Mouse (Mus musculus) liver (tissue): ENCODE data around the gene Tmem50b.

ENCODE experiments used
- DNase-seq: peaks from one replicate; pipeline ENCODE4 v3.0.0-alpha.2; 2020; ENCODE audit warnings: mixed read lengths

Tmem50b gene

DNA sequence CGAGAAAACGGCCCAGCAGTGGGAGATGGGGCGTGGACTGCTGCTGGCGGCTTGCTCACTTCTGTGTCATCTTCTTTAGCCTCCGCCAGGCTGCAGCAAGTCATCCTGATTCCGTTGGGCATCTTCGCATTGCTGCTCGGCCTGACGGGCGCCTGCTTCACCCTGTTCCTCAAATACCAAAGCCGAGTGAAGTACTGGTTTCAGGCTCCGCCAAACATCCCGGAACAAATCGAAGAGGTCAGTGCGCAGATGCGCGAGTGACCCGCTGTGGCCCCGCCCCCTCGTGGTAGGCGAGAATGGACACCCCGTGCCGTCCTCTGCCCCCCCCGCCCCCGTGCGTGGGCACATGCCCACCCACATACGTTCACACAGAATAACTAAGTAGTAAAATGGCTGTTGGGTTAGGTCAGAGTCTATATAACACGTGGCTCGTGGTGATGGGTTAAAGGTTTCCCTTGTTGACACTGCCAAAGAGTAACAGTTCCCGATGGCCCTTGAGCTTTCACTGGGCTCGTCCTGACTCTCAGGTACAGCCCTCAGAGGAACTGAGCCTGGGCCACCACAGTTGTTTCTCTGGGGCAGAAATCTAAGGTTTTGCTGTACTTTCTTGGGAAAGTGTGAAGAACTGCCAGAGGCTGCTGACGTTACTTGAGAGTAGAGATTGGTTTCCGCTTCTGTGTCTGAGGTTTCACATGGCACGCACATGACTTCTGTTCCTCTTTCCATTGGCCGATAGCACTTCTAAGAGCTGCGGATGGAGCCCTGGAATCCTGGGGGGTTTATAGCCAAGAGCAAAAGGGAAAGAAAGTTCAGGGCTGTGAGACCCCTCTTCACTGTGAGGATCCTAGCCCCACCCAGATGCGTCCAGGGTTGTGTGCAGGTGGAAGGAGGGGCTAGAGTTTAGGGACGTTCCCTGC lies 35.8 kb downstream of the Tmem50b start:
- no peak for DNase-seq

DNA sequence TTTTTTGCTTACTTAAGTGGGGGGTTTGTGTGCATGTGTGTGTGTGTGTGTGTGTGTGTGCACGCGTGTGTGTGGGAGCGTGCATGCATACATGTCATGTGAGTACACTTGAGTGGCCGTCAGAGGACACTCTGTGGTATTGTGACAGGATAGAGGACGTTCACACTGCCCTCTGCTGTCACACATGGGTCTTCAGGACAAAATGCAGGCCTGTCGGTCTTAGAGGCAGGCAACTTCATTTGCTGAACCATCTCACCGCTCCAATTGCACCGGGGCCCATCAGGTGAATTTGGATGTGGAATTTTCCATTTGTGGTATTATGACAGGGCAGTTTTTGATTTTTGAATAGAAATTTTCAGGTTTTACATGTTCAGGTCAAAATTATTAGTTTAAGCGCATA lies 36.5 kb downstream of the Tmem50b start:
- DNase-seq = peak; percentile 54

DNA sequence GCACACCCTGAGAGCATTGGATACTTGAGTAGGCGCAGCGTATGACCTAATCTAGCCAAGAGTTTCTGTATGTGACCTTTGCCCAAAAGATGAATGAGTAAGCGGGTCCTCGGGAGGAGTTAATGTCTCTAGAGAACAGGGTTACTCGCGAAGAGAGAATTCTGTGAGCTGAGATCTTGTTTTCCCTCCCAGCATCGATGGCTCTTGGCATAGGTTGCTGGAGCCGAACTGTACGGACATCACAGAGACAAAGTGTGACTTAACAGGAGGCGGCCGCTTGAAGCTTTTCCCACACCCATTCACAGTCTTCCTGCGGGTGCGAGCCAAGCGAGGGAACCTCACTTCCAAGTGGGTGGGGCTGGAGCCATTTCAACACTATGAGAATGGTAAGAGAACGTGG lies 39.9 kb downstream of the Tmem50b start:
- no peak for DNase-seq

DNA sequence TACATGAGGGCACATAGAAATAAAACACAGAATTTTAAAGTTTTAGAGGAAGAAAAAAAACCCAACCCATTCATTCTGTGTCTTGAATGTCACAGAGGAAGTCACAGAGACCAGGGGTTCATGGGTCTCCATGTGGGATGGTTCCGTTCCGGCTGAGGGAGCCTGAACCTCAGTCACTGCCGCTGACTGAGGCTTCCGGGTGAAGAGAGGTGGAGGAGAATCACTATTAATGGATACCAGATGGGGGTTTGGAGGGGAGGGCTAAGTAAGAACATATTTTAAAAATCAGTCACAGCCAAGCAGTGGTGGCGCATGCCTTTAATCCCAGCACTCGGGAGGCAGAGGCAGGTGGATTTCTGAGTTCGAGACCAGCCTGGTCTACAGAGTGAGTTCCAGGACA lies 40.4 kb downstream of the Tmem50b start:
- DNase-seq = no peak

GRCm38 (mm10) chr16:91556659-91557058 lies 40.9 kb downstream of the Tmem50b start:
- DNase-seq = no peak

GRCm38 (mm10) chr16:91555017-91555605 lies 42.5 kb downstream of the Tmem50b start:
- DNase-seq = no peak

DNA sequence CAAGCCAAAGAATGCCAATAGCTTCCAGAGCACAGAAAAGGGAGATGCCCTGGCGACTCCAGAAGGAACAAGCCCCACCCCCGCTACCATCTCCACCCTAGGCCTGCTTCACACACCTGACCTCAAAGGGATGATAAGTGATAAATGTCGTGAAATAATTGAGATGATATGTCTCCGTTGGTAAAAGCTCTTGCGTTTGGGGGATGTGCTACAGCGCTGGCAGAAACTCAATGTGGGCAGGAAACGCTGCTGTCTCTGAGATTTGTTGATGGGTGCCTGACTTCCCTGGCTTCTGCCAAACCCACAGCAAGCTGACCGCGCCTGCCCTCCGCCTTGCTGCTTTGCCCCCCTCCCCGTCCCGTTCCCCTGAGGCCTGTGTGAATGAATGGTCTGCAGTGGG lies 44.0 kb downstream of the Tmem50b start:
- no peak for DNase-seq

GRCm38 (mm10) chr16:91552072-91552471 lies 45.5 kb downstream of the Tmem50b start:
- DNase-seq = no peak

DNA sequence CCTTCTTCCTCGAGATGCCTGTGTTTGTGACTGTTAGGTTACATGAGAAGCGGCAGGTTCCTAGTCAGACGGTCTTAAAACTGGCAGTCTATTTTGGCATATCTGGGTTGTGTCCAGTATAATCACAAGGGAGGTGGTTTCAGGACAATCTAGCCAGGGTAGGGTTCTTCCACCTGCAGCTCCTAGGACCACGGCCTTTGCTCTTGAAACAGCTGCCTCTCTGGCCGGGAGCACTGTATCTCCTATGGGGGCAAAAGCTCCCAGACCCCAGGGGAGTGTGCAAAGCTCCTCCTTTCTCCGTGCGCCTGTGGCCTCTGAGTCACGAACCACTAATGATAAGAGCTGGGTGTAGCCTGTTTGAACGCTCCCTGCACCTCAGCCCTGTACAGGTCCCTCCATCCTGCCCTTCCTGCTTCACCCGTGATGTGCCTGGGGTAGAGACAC lies 46.5 kb downstream of the Tmem50b start:
- DNase-seq = peak; percentile 77

- DNase-seq = no peak
Measured at GRCm38 (mm10) chr16:91549616-91550015, 48.0 kb downstream of the Tmem50b start.

DNA sequence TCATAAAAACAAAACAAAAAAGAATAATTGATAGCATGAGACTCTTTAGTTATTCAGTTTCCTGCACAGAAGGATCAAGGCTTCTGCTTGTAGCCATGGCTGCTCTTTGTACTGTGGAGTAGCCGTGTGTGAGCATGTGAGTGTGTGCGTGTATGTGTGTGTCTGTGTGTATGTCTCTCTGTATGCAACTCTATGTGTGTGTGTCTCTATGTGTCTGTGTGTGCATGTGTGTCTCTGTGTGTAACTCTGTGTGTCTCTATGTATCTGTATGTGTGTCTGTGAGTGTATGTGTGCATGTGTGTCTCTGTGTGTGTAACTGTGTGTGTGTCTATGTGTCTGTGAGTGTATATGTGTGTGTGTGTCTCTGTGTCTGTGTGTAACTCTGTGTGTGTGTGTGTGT lies 48.6 kb downstream of the Tmem50b start:
- DNase-seq = no peak

GRCm38 (mm10) chr16:91548586-91548985 lies 49.0 kb downstream of the Tmem50b start:
- DNase-seq = no peak

- no peak for DNase-seq
Measured at GRCm38 (mm10) chr16:91547974-91548373, 49.6 kb downstream of the Tmem50b start.

- peak; percentile 90 for DNase-seq
Measured at GRCm38 (mm10) chr16:91546836-91547741, 50.5 kb downstream of the Tmem50b start, which contains the start of gene Ifngr2. Ifngr2 (plus strand) TSS chr16:91547072.

DNA sequence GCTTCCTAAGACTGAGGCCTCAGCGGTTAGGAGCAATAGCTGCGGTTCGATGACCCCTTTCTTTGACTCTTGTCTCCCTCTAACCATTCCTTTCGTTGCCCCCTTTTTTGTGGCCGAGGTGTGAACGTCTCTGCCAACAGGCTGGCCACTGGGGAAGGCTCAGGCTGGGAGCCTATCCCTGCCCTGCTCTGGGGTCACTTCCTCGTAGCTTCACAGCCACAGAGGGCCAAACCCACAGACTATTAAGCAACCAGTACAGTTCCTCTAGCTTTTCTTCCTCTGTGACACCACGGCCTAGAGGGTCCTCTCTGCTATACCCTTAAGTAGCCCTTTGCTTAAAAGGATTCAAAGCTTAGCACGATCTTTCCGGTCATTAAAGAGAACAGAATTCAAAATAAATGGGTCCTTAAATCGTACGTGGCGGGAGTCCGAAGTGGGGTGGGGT lies 51.2 kb downstream of the Tmem50b start:
- peak; percentile 52 for DNase-seq

- peak; percentile 84 for DNase-seq
Measured at GRCm38 (mm10) chr16:91545597-91546281, 51.9 kb downstream of the Tmem50b start.

- peak; percentile 50 for DNase-seq
Measured at GRCm38 (mm10) chr16:91543619-91544018, 54.0 kb downstream of the Tmem50b start.

- peak; percentile 59 for DNase-seq
Measured at GRCm38 (mm10) chr16:91541573-91542081, 56.0 kb downstream of the Tmem50b start.

- no peak for DNase-seq
Measured at GRCm38 (mm10) chr16:91538513-91538912, 59.1 kb downstream of the Tmem50b start.

- DNase-seq = no peak
Measured at GRCm38 (mm10) chr16:91538051-91538450, 59.5 kb downstream of the Tmem50b start.

DNA sequence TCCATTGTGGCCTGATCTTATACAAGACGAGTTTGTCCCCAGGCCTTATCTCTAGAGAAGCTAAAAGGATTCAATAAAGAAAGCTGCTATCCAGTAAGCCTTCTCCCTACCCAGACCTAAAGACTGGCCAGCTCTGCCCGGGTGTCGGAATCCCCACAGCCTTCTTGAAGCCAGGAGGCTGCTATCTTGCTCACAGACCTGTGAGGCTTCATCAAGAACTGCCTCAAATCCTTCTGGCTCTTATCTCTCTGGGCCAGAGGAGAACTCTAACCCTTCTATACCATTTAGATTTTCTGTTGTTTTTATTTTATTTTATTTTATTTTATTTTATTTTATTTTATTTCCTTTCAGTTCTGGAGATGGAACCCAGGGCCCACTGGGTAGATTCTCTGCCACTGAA lies 60.5 kb downstream of the Tmem50b start:
- peak; percentile 63 for DNase-seq

DNA sequence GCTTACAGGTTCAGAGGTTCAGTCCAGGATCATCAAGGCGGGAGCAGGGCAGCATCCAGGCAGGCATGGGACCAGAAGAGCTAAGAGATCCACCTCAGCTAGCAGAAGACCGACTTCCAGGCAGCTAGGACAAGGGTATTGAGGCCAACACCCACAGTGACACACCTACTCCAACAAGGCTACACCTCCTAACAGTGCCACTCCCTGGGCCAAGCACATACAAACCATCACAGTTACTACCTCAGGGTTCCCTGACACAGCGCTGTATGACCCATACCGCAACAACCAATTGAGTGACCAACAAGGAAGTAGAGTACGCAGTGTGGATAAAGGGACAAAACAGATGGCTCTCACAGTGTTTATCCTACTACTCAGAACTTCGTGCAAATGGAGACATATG lies 61.2 kb downstream of the Tmem50b start:
- DNase-seq = no peak
